Mouse (Mus musculus) MEL-GATA-1-ER (cell line): ENCODE results near the gene Mtfr1l.
A peak's percentile ranks its signal among the peaks of the same experiment; 100 is the strongest.

Experiments
- DNase-seq: peaks from one replicate; pipeline ENCODE4 v3.0.0-alpha.2; 2012; ENCODE audit warnings: low read depth; ENCODE audit errors: extremely low read depth

The Mtfr1l gene

GRCm38 (mm10) chr4:134489986-134490665, 45.1 kb downstream of the Mtfr1l start:
- no peak for DNase-seq

DNA sequence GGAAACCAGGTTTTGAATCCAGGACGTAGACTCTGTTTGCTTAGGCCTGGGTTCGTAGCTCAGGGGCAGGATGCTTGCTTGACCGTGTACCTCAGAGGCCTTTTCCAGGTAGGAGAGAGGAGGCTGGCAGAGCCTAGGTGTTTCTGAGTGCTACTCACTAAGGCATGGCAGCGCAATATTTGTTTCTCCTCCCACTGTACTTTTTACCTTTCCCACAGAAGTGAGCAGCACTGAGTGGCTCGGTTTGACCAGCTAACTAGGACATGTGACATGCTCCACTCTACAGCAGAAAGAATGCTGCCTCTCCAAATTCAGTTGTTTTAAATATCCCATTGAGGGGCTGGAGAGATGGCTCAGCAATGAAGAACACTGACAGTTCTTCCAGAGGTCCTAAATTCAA, 47.0 kb downstream of the Mtfr1l start:
- DNase-seq = no peak

DNA sequence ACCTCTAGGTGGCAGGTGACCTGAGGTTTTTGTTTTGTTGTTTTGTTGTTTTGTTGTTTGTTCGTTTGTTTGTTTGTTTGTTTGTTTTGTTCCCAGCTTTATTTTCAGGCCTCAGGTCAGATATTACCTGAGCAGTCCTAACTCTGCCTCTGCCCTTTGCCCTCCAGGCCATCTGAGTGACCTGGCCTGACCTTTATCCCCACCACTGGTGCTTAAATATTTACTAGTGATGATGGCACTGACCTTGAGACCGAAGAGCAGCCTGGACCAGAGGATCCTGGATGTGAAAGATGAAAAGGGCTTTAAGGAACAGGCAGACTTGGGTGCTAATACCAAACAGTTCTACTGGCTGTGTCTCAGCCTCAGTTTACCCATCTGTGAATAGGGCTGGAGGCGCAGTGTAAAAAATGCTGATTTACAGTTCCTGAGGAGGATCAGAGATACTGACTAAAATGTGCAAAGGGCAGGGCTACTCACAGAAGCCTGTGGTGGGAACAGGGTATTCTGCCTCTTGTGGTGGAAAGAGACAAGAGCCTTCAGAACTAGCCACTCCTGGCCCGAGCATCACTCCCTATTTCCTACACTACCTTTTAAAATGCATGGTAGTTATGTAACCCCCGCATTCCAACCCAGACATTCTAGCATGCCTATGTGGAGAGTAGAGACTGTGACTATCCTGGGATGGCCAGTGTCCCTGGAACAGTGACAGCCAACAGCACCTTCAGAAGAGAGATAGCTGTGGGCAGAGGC, 49.9 kb downstream of the Mtfr1l start:
- no peak for DNase-seq

DNA sequence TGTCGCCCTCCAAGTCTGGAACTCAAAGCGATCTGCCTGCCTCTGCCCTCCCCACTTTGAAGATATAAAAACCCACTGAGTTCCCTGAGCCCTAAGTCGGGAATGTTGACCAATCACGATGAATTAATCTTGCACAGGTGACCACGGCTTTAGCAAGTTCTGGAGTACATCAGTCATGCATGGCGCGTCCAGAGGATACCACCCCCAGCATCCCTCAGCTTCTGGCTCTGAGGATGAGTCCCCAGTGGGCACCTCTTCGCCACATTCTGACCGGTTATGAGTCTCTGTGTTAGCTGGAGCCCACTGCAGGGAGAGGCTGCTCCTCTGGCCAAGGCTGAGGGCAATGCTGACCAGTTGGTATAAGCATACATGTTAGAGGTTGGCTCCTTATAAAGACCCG, 51.0 kb downstream of the Mtfr1l start:
- no peak for DNase-seq

GRCm38 (mm10) chr4:134483696-134484095, 51.5 kb downstream of the Mtfr1l start:
- DNase-seq = no peak

- DNase-seq = no peak
These were observed 52.0 kb downstream of the Mtfr1l start for GRCm38 (mm10) chr4:134483078-134483688.

DNA sequence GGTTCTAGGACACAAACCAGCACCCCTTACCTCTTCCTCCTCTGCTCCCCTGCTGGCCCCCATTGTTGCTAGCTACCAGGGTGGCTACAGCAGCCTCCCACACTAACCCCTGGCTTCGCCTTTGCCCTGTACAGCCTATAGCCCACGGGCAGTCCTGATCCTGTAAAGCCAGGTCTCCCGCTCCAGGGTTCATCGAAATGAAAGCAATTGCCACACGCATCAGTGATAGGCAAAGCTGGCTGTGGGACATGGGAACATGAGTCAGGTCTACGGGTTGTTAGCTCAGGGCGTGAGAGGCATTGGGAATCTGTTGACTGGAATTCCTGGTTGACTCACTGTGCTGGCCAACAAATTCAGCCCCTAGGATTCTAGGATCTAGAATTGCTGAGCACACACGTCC, 52.7 kb downstream of the Mtfr1l start:
- DNase-seq = no peak

GRCm38 (mm10) chr4:134481270-134481669, 53.9 kb downstream of the Mtfr1l start:
- no peak for DNase-seq

- DNase-seq = no peak
These were observed 54.3 kb downstream of the Mtfr1l start for GRCm38 (mm10) chr4:134480864-134481263.

DNA sequence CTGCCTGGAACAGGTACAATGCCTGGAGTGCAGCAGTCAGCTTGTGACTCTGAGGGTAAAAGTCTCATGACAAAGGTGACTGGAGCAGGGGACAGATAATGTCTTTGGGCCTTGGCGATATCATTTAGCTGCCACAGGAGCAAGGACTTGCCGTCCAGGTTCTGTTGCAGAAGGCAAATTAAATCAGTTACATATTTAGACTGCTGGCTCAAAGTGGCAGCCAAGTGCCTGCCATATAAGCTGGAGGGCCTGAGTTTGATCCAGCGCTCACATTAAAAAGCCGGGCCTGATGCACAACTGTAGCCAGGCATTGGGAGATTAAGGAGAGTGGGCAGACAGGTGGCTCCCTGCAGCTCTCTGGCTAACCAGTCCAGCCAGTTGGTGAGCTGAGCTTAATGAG, 55.3 kb downstream of the Mtfr1l start:
- DNase-seq = no peak

DNA sequence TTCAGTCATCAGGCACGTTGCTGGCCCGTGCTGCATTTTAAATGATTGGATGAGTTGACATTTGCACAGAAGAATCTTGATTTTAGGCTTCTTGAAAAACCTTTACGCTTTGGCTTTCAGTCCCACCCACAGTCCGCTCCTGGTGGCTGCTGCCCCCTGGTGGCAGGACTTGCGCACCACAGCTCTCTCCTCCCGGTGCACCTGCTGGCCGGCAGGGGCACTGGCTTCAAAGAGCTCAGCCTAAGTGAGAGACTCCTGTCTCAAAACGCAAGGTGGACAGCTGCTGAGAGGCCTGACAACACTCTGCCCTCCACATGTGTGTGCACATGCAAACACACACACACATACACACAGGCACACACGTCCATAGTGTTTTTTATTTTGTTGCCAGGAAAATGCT, 57.2 kb downstream of the Mtfr1l start:
- peak; percentile 56 for DNase-seq

DNA sequence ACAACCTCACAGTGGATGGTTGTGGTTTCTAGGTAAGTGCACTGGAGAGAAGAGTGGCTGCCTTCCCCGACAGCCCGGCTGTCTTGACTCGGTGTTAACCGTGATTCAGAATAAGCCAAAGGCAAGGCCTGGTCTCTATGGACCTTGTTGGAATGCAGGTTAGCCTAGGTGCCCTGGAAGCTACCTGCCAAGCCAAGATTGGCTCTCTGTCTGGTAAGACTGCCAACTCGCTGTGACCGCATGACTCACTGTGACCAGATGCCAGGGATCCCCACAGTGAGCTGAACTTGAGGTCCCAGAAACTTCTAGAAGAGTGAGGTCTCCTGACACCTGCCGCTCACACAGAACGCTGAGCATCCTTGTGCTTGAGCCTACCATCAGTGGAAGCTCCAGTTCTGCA, 58.3 kb downstream of the Mtfr1l start:
- DNase-seq = no peak
